Mouse (Mus musculus) spleen, adult 10 weeks (tissue): ENCODE data around the gene Npepl1. TPM values are rescaled to one million over a fixed set of nuclear protein-coding genes. Genes with fewer than 3 reads are reported as not detected.

Experiments
- polyA plus RNA-seq: library from polyadenylated mRNA; stranded (reverse); fragments of 350-450 nt; fragmentation: Illumina TruSeq; extraction: RNeasy Lipid Tissue Mini Kit (QIAGEN cat#74804); gene quantifications from one replicate; pipeline ENCODE4 v1.2.3, GENCODE M21; 2015; ENCODE audit warnings: low replicate concordance; ENCODE audit not compliant: insufficient read depth

Gene Npepl1
- 58.8 TPM for polyA plus RNA-seq

GRCm38 (mm10) chr2:174109991-174110782, at the start of gene Npepl1:
Npepl1 (plus strand) TSS chr2:174110349.

GRCm38 (mm10) chr2:174075673-174076432, 34.3 kb upstream of the Npepl1 start, which contains the start of gene Stx16:
Stx16 (plus strand) TSS chr2:174076308.

Other genes with a start within 250 kb of the Npepl1 start
- 108 TPM for gene Stx16, start 34.0 kb upstream of the Npepl1 start, polyA plus RNA-seq
- gene Gnas, start 174.0 kb downstream of the Npepl1 start, polyA plus RNA-seq, result 507 TPM
- not detected for gene Gm20721, start 236.4 kb downstream of the Npepl1 start, polyA plus RNA-seq